Mouse (Mus musculus): Measurements from ENCODE around the gene Adamts17.

GRCm38 (mm10) chr7:67168763-67169569 is 329.4 kb downstream of the Adamts17 start:
- no peak for TF ChIP-seq CTCF (IDR thresholded peaks at IDR 0.05; ENCODE audit: low read depth)
- no peak for TF ChIP-seq EP300 (IDR thresholded peaks at IDR 0.05; ENCODE audit: low read depth)
